Mouse (Mus musculus): ENCODE measurements around the gene Pank2. TPM values are rescaled to one million over a fixed set of nuclear protein-coding genes. Genes with fewer than 3 reads are reported as not detected.
A peak's percentile ranks its signal among the peaks of the same experiment; 100 is the strongest.

The Pank2 gene
- total RNA-seq, 2 experiments from 2014 or later, result 47.4 to 94.8 TPM

DNA sequence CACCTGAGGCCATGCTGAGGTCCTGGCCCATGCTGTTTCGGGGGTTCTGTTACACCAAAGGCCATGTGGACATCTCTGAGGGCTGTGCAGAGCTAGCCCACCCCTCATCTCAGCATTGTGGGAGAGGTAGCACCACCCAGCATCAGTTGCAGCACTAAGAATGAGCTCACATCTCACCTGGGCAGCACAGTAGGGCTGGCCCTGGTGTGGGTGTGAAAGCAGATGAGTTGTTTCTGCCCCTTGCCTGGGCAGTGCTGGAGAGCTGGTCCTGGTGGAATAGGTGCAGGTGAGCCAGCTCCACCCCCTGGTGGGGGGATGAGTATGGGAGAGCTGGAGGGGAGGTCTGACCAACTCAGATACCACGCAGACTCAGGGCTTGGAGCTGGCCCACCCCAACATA is 53.9 kb downstream of the Pank2 start:
- ATAC-seq (replicated peaks; ENCODE audit: low FRiP score, low TSS enrichment, poor library complexity, severe bottlenecking), result no peak

DNA sequence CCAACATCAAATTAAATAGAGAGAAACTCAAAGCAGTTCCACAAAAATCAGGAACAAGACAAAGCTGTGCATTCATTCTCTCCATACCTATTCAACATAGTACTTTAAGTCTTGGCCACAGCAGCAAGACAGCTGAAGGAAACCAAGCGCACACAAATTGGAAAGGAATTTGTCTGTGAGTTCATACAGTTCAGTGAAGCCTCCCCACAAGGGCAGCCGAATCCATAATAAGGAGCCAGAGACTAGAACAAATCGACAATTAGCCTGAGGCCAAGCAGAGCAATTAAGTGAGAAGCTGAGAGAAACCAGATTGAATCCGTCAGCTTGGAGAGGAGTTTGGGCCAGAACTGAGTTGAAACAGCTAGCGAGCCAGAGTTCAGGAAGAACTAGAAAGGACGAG is 57.1 kb downstream of the Pank2 start:
- no peak for ATAC-seq (replicated peaks; ENCODE audit: low FRiP score, low TSS enrichment, poor library complexity, severe bottlenecking)

DNA sequence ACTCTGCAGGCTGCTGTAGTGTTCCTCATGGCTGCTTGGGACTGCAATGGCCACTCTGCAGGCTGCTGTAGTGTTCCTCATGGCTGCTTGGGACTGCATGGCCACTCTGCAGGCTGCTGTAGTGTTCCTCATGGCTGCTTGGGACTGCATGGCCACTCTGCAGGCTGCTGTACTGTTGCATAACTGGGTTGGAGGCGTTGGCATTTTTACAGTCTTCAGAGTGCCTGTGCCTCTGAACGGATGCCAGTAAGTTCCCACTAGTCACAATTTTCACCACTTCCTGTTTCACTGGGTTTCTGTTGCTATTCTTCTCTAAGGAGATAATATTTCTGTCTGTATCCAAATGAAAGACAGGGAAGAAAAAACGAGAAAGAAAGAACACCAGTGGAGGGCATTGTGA is 58.9 kb downstream of the Pank2 start:
- peak; percentile 48 for ATAC-seq (replicated peaks; ENCODE audit: low FRiP score, low TSS enrichment, poor library complexity, severe bottlenecking)

DNA sequence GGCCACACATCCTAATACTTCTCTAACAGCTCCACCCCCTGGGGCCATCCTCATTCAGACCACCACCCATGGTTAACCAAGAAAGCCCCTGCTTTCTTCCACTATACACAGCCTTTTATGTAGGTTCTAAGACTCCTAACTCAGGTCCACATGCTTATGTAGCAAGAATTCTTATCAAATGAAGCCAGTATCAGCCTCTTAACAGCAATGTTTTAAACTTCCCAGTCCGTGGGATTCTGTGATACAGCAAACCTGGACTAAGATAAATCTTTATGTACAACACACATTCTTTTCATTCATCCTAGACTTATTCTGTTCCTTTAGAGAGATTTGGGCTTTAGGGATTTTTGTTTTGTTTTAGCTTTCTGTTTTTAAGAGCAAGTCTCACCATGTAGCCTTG is 61.4 kb downstream of the Pank2 start:
- 0 out of 2 replicates have a peak, but pooled peaks have one; percentile 39 for ATAC-seq (replicated peaks; ENCODE audit: low FRiP score, low TSS enrichment, poor library complexity, severe bottlenecking)

DNA sequence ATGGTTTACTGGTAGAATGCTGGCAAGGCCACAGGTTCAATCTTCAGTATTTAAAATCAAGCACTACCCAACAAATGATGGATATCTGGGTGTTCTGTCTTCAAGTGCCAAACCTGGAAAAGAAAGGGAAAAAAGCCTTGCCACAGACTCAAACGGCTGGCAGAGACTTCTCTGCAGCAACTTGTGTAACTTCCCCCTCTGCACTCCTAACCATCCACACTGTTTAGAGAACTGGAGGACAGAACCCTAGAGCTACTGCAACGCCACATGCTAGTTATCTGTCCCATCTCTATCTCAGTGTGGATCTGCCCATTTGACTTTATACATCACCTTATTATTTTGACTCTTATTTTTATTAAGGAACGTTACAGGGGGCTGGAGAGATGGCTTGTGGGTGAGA is 63.7 kb downstream of the Pank2 start:
- ATAC-seq (replicated peaks; ENCODE audit: low FRiP score, low TSS enrichment, poor library complexity, severe bottlenecking), result no peak

DNA sequence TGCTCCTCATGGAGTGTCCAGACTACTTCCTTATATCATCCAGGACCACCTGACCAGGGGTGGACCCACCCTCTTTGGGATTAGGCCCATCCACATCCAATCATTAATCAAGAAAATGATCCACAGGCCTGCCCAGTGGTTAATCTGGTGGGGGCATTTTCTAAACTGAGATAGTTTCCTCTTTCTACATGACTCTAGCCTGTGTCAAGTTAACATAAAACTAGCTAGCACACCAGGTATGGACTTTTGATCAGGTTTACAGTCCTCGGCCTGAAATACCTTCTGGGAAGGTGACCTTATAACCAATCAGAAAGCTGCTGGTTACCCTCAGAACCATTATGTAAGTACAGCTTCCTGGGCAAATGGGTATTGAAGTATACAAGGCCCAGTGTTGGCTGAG is 66.7 kb downstream of the Pank2 start:
- ATAC-seq (replicated peaks; ENCODE audit: low FRiP score, low TSS enrichment, poor library complexity, severe bottlenecking), result no peak

DNA sequence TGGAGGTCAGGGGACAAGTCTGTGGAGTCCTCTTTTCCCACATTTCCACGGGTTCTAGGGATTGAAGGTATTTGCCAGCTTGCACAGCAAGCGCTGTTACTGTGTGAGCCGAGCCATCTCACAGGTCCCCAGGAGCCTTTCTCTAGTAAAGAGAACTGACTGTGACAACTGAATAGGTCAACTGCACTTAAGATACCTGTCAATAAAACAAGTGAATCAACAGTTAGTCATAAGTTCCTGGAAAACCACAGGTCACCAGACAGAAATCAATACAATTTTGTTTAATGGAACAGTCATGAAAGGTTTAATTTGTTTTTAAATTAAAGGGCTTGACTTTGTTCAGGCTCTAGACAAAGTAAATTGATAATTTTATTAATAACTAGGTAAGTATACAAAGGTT is 68.3 kb downstream of the Pank2 start:
- ATAC-seq (replicated peaks; ENCODE audit: low FRiP score, low TSS enrichment, poor library complexity, severe bottlenecking), result no peak

DNA sequence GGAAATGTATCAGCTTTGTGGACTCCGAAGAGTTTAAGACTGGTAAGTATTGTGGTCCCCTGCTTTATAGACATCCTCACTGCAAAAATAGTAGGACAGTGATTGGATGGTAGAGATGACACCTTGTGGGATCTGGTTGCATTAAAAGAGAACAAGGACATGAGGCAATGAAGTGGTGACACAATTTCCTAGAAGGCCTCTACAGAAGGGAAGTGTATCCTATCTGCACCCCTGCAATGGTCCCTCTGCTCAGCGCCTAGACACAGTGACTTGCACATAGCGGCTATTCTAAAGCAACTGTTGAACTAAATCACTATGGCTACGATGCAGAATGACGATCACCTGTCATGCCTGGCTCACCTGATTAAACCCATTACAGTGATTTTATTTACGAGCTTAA is 75.3 kb downstream of the Pank2 start:
- no peak for ATAC-seq (replicated peaks; ENCODE audit: low FRiP score, low TSS enrichment, poor library complexity, severe bottlenecking)

DNA sequence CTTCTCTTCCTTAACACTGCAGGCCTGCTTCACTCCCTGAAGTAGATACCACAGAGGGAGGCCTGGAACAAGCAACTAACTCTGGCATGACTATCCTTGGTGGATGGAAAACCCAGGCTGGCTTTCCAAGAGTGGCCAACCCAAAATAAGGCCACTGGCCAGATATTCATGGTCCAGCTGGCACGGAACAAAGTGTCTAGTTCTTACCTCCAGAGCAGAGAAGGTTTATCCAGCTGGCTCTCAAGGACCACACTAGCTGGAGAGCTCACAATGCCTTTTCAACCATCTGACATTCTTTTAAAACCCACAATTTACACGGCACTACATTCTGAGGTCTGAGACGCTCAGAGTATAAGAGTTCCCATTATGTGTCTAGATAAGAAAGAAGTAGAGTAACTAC is 82.2 kb downstream of the Pank2 start:
- ATAC-seq (replicated peaks; ENCODE audit: low FRiP score, low TSS enrichment, poor library complexity, severe bottlenecking), result no peak

DNA sequence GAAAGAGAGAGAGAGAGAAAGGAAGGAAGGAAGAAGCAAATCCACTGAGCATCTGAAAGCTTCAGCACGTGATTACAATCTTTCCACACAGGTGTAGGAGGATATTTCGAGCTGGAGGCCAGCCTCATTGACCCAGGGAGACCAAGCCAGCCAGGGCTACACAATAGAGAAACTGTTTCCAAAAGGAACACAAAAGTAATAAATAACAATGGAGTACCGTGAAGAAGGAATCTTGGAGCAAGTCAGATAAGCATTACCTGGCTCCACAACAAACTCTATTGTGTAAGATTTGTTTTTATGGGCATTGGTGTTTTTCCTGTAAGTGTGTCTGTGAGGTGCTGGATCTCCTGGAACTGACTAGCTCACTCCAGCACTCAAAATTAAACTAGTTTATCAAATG is 83.3 kb downstream of the Pank2 start:
- ATAC-seq (replicated peaks; ENCODE audit: low FRiP score, low TSS enrichment, poor library complexity, severe bottlenecking), result no peak

Other genes with a start within 250 kb of the Pank2 start
- gene Gfra4, start 219.4 kb upstream of the Pank2 start, total RNA-seq (2014; fragmentation: Nextera tagmentation), result not detected in 2 replicates
- not detected in 2 replicates for gene Gfra4, start 219.4 kb upstream of the Pank2 start, total RNA-seq (2017)
- 0.76 TPM in 1 of 2 replicates, not detected in the other for gene Adam33, start 198.7 kb upstream of the Pank2 start, total RNA-seq (2014; fragmentation: Nextera tagmentation)
- gene Adam33, start 198.7 kb upstream of the Pank2 start, total RNA-seq (2017), result not detected in 2 replicates
- gene Siglec1, start 175.7 kb upstream of the Pank2 start, total RNA-seq (2014; fragmentation: Nextera tagmentation), result 0.22 and 0.48 TPM in 2 replicates
- not detected in 2 replicates for gene Siglec1, start 175.7 kb upstream of the Pank2 start, total RNA-seq (2017)
- 0.44 and 3.9 TPM in 2 replicates for gene Hspa12b, start 135.2 kb upstream of the Pank2 start, total RNA-seq (2014; fragmentation: Nextera tagmentation)
- 1.3 TPM in 1 of 2 replicates, not detected in the other for gene Hspa12b, start 135.2 kb upstream of the Pank2 start, total RNA-seq (2017)
- gene Gm11037, start 129.0 kb upstream of the Pank2 start, total RNA-seq (2014; fragmentation: Nextera tagmentation), result not detected in 2 replicates
- gene Gm11037, start 129.0 kb upstream of the Pank2 start, total RNA-seq (2017), result not detected in 2 replicates
- 92.8 and 94.2 TPM in 2 replicates for gene 1700037H04Rik, start 102.4 kb upstream of the Pank2 start, total RNA-seq (2014; fragmentation: Nextera tagmentation)
- gene 1700037H04Rik, start 102.4 kb upstream of the Pank2 start, total RNA-seq (2017), result 29.0 and 55.6 TPM in 2 replicates
- gene Cenpb, start 82.4 kb upstream of the Pank2 start, total RNA-seq (2014; fragmentation: Nextera tagmentation), result 8.0 and 8.8 TPM in 2 replicates
- 6.8 and 10.8 TPM in 2 replicates for gene Cenpb, start 82.4 kb upstream of the Pank2 start, total RNA-seq (2017)
- 8.7 and 21.6 TPM in 2 replicates for gene Cdc25b, start 75.5 kb upstream of the Pank2 start, total RNA-seq (2014; fragmentation: Nextera tagmentation)
- gene Cdc25b, start 75.5 kb upstream of the Pank2 start, total RNA-seq (2017), result 5.4 and 19.0 TPM in 2 replicates
- 3.7 and 4.1 TPM in 2 replicates for gene Spef1, start 75.2 kb upstream of the Pank2 start, total RNA-seq (2014; fragmentation: Nextera tagmentation)
- 1.3 and 2.5 TPM in 2 replicates for gene Spef1, start 75.2 kb upstream of the Pank2 start, total RNA-seq (2017)
- 5.9 and 14.7 TPM in 2 replicates for gene Ap5s1, start 55.4 kb upstream of the Pank2 start, total RNA-seq (2014; fragmentation: Nextera tagmentation)
- gene Ap5s1, start 55.4 kb upstream of the Pank2 start, total RNA-seq (2017), result 1.9 and 3.3 TPM in 2 replicates
- gene Mavs, start 28.4 kb upstream of the Pank2 start, total RNA-seq (2014; fragmentation: Nextera tagmentation), result 28.8 and 28.9 TPM in 2 replicates
- gene Mavs, start 28.4 kb upstream of the Pank2 start, total RNA-seq (2017), result 16.9 and 24.8 TPM in 2 replicates
- gene Rnf24, start 90.4 kb downstream of the Pank2 start, total RNA-seq (2014; fragmentation: Nextera tagmentation), result 1.7 and 2.8 TPM in 2 replicates
- 0.61 and 0.84 TPM in 2 replicates for gene Rnf24, start 90.4 kb downstream of the Pank2 start, total RNA-seq (2017)
- gene Smox, start 229.0 kb downstream of the Pank2 start, total RNA-seq (2014; fragmentation: Nextera tagmentation), result 12.5 and 27.3 TPM in 2 replicates
- 8.7 and 18.9 TPM in 2 replicates for gene Smox, start 229.0 kb downstream of the Pank2 start, total RNA-seq (2017)